Mouse (Mus musculus): ENCODE data around the gene Haus2.
"Not testable (repeated sequence)": the region's sequence is repeated elsewhere in the genome, so short reads cannot be mapped to it uniquely, and the experiment has no call there.

The Haus2 gene

GRCm38 (mm10) chr2:120608830-120609723 lies at the start of gene Haus2, which contains the start of gene Lrrc57:
Gene Haus2 (plus strand): TSS chr2:120609383.
Gene Lrrc57 (minus strand): TSS chr2:120609520.
- in situ Hi-C loops (cut with MboI, MseI): loop anchor here (5.0 kb wide), 1 partner anchor 127 kb away; no protein-coding TSS in a partner anchor

- in situ Hi-C loops (cut with MboI, MseI): loop anchor here (10.0 kb wide), 1 partner anchor 157 kb away; the partner anchor contains the start of genes Ganc and Tmem87a
These were observed 47.7 kb upstream of the Haus2 start for GRCm38 (mm10) chr2:120561524-120561923.

GRCm38 (mm10) chr2:120562859-120563234 lies 46.3 kb upstream of the Haus2 start:
- in situ Hi-C loops (cut with MboI, MseI): loop anchor here (10.0 kb wide), 1 partner anchor 158 kb away; the partner anchor contains the start of genes Ganc and Tmem87a

- in situ Hi-C loops (cut with MboI, MseI): loop anchor here (10.0 kb wide), 1 partner anchor 159 kb away; the partner anchor contains the start of genes Ganc and Tmem87a
These were observed 45.8 kb upstream of the Haus2 start, which contains the start of gene Zfp106 for GRCm38 (mm10) chr2:120563235-120563990. Gene Zfp106 (minus strand): TSS chr2:120563843.

- in situ Hi-C loops (cut with MboI, MseI): loop anchor here (10.0 kb wide), 1 partner anchor 160 kb away; the partner anchor contains the start of genes Ganc and Tmem87a
These were observed 44.5 kb upstream of the Haus2 start for GRCm38 (mm10) chr2:120564548-120565188.

- in situ Hi-C loops (cut with MboI, MseI): loop anchor here (10.0 kb wide), 1 partner anchor 161 kb away; the partner anchor contains the start of genes Ganc and Tmem87a
These were observed 43.8 kb upstream of the Haus2 start for GRCm38 (mm10) chr2:120565363-120565762.

GRCm38 (mm10) chr2:120566886-120567797 lies 42.0 kb upstream of the Haus2 start, which contains the start of gene Snap23:
Gene Snap23 (plus strand): TSS chr2:120567671.
- in situ Hi-C loops (cut with MboI, MseI): loop anchor here (10.0 kb wide), 1 partner anchor 162 kb away; the partner anchor contains the start of genes Ganc and Tmem87a

- in situ Hi-C loops (cut with MboI, MseI): loop anchor here (10.0 kb wide), 1 partner anchor 163 kb away; the partner anchor contains the start of genes Ganc and Tmem87a
These were observed 41.3 kb upstream of the Haus2 start for GRCm38 (mm10) chr2:120567798-120568320.

GRCm38 (mm10) chr2:120571081-120571480 lies 38.1 kb upstream of the Haus2 start:
- in situ Hi-C loops (cut with MboI, MseI): no loop called here

GRCm38 (mm10) chr2:120572161-120572560 lies 37.0 kb upstream of the Haus2 start:
- in situ Hi-C loops (cut with MboI, MseI): not testable (repeated sequence)

GRCm38 (mm10) chr2:120575121-120575520 lies 34.1 kb upstream of the Haus2 start:
- in situ Hi-C loops (cut with MboI, MseI): no loop called here

GRCm38 (mm10) chr2:120575978-120576377 lies 33.2 kb upstream of the Haus2 start:
- in situ Hi-C loops (cut with MboI, MseI): no loop called here

GRCm38 (mm10) chr2:120577799-120578198 lies 31.4 kb upstream of the Haus2 start:
- in situ Hi-C loops (cut with MboI, MseI): no loop called here

GRCm38 (mm10) chr2:120578286-120578685 lies 30.9 kb upstream of the Haus2 start:
- in situ Hi-C loops (cut with MboI, MseI): no loop called here

- in situ Hi-C loops (cut with MboI, MseI): no loop called here
These were observed 19.4 kb upstream of the Haus2 start for GRCm38 (mm10) chr2:120589759-120590158.

GRCm38 (mm10) chr2:120592227-120592626 lies 17.0 kb upstream of the Haus2 start:
- in situ Hi-C loops (cut with MboI, MseI): no loop called here

- in situ Hi-C loops (cut with MboI, MseI): no loop called here
These were observed 11.4 kb upstream of the Haus2 start for GRCm38 (mm10) chr2:120597734-120598133.

GRCm38 (mm10) chr2:120599506-120599905 lies 9.7 kb upstream of the Haus2 start:
- in situ Hi-C loops (cut with MboI, MseI): no loop called here

GRCm38 (mm10) chr2:120606021-120606690 lies 3.0 kb upstream of the Haus2 start:
- in situ Hi-C loops (cut with MboI, MseI): loop anchor here (5.0 kb wide), 1 partner anchor 124 kb away; no protein-coding TSS in a partner anchor
